In genomic region chr19:46629807-46630206, GRCm38 (mm10) we compare ENCODE assay signal across 21 mouse cellular contexts. TPM values are rescaled to one million over a fixed set of nuclear protein-coding genes. Genes with fewer than 3 reads are reported as not detected.
DNase-seq lines count a peak whose midpoint lies in the region; ATAC-seq and TF ChIP-seq lines count a peak whose summit lies in the region.
"Had no signal": no experiment of that assay in that cellular context is flagged by ENCODE, and none has a peak within 500 bp of the region (broad histone marks: within the 10 kb centered on the region; RNA-seq: fewer than 3 reads in every experiment).

No protein-coding gene starts in this region.

- no peak overlapping the region for H3K4me3 ChIP-seq in heart, embryonic 10.5 days
- no peak overlapping the region for H3K4me3 ChIP-seq in liver, adult 2 months (ENCODE audit: insufficient read depth, low read depth, low read length)
- no peak overlapping the region for H3K4me3 ChIP-seq in liver, embryonic 12.5 days
- H3K4me3 ChIP-seq in embryonic facial prominence, embryonic 12.5 days, result no peak overlapping the region
- no peak overlapping the region for H3K4me3 ChIP-seq in heart, postnatal 0 days (ENCODE audit: low read depth, low read length)
- H3K4me3 ChIP-seq: kidney, embryonic 15.5 days; myocyte; neural tube, embryonic 15.5 days had no signal

- no peak overlapping the region for H3K9ac ChIP-seq in liver, adult 2 months (ENCODE audit: low read depth, low read length)
- no peak overlapping the region for H3K9ac ChIP-seq in liver, embryonic 12.5 days
- H3K9ac ChIP-seq in embryonic facial prominence, embryonic 12.5 days, result no peak overlapping the region
- no peak overlapping the region for H3K9ac ChIP-seq in heart, postnatal 0 days (replicated peaks; ENCODE audit: low read depth, low read length)
- H3K9ac ChIP-seq: hindbrain, embryonic 14.5 days; kidney, embryonic 15.5 days; neural tube, embryonic 15.5 days had no signal

- no peak for TF ChIP-seq CTCF in liver, adult 2 months (IDR thresholded peaks at IDR 0.05; ENCODE audit: low read depth, low read length)
- TF ChIP-seq CTCF in heart, postnatal 0 days (IDR thresholded peaks at IDR 0.05; ENCODE audit: low read depth), result no peak

- H3K9me3 ChIP-seq in heart, embryonic 10.5 days, result no peaks in the 10 kb centered on the region
- H3K9me3 ChIP-seq in liver, embryonic 12.5 days (replicated peaks), result no peaks in the 10 kb centered on the region
- H3K9me3 ChIP-seq in embryonic facial prominence, embryonic 12.5 days, result no peaks in the 10 kb centered on the region
- H3K9me3 ChIP-seq in heart, postnatal 0 days (replicated peaks; ENCODE audit: control insufficient read depth, low read length), result no peaks in the 10 kb centered on the region
- H3K9me3 ChIP-seq: G1E; kidney, embryonic 15.5 days; neural tube, embryonic 15.5 days had no signal

- no peak for TF ChIP-seq EP300 in heart, postnatal 0 days (IDR thresholded peaks at IDR 0.05; ENCODE audit: low read depth)

- TF ChIP-seq POLR2A in liver, adult 2 months (IDR thresholded peaks at IDR 0.05; ENCODE audit: extremely low read depth, insufficient read depth, low read length), result no peak

- no peak overlapping the region for H3K4me2 ChIP-seq in liver, embryonic 12.5 days
- no peak overlapping the region for H3K4me2 ChIP-seq in embryonic facial prominence, embryonic 12.5 days (replicated peaks)
- no peak overlapping the region for H3K4me2 ChIP-seq in heart, postnatal 0 days (ENCODE audit: low read depth, low read length)
- H3K4me2 ChIP-seq: hindbrain, embryonic 14.5 days; kidney, embryonic 15.5 days; neural tube, embryonic 15.5 days had no signal

- WGBS in heart, embryonic 10.5 days, result 73% methylated on average over 9 of the region's 9 CpGs
- WGBS in liver, adult 2 months, result 55% methylated on average over 9 of the region's 9 CpGs
- 67% methylated on average over 9 of the region's 9 CpGs for WGBS in liver, embryonic 12.5 days (ENCODE audit: insufficient replicate concordance)
- WGBS in embryonic facial prominence, embryonic 12.5 days, result 79% methylated on average over 9 of the region's 9 CpGs
- WGBS in heart, postnatal 0 days, result 67% methylated on average over 9 of the region's 9 CpGs

- no peak for DNase-seq in heart, embryonic 10.5 days (ENCODE audit: low spot score)
- DNase-seq in heart, adult 9 months (ENCODE audit: low spot score in 2 of 2), result no peak
- DNase-seq in liver, adult 2 months (ENCODE audit: extremely low read depth, low read depth, low spot score), result no peak
- no peak for DNase-seq in heart, postnatal 0 days (ENCODE audit: low spot score)
- no peak for DNase-seq in cerebellum, postnatal 36 days
- DNase-seq: cerebellum, adult 9-11 months; gastrocnemius, postnatal 14 days; midbrain, embryonic 14.5 days; thymus, postnatal 36 days had no signal

- peaks cover 50% of the 10 kb centered on the region for H3K79me2 ChIP-seq in liver, adult 2 months (ENCODE audit: control insufficient read depth, insufficient read depth, low read length)

- H3K27me3 ChIP-seq in heart, embryonic 10.5 days (ENCODE audit: insufficient read depth, poor library complexity, severe bottlenecking), result no peaks in the 10 kb centered on the region
- H3K27me3 ChIP-seq in liver, adult 2 months (ENCODE audit: control insufficient read depth, insufficient read depth, low read length), result no peaks in the 10 kb centered on the region
- no peaks in the 10 kb centered on the region for H3K27me3 ChIP-seq in liver, embryonic 12.5 days (replicated peaks)
- no peaks in the 10 kb centered on the region for H3K27me3 ChIP-seq in embryonic facial prominence, embryonic 12.5 days
- H3K27me3 ChIP-seq in heart, postnatal 0 days (ENCODE audit: control insufficient read depth, insufficient read depth, low read length), result no peaks in the 10 kb centered on the region
- H3K27me3 ChIP-seq: kidney, embryonic 15.5 days; neural tube, embryonic 15.5 days had no signal

- no peak for ATAC-seq in liver, embryonic 12.5 days
- no peak for ATAC-seq in embryonic facial prominence, embryonic 12.5 days (ENCODE audit: insufficient number of reproducible peaks, insufficient read depth, low FRiP score, low TSS enrichment)
- no peak for ATAC-seq in heart, postnatal 0 days (ENCODE audit: insufficient read depth, low read depth)
- ATAC-seq in cerebellum, adult (ENCODE audit: insufficient number of reproducible peaks, low FRiP score, low TSS enrichment), result no peak
- ATAC-seq: intestine, embryonic 16.5 days had no signal

- H3K4me1 ChIP-seq in heart, embryonic 10.5 days, result peaks cover 85% of the 10 kb centered on the region
- H3K4me1 ChIP-seq in liver, adult 2 months (ENCODE audit: control insufficient read depth, insufficient read depth, low read length), result peaks cover 38% of the 10 kb centered on the region
- H3K4me1 ChIP-seq in liver, embryonic 12.5 days, result peaks cover 48% of the 10 kb centered on the region
- H3K4me1 ChIP-seq in embryonic facial prominence, embryonic 12.5 days, result peaks cover 15% of the 10 kb centered on the region
- H3K4me1 ChIP-seq in heart, postnatal 0 days (ENCODE audit: control insufficient read depth, insufficient read depth), result peaks cover 55% of the 10 kb centered on the region

- peak overlapping the region; percentile 60 for H3K27ac ChIP-seq in heart, embryonic 10.5 days
- peak overlapping the region; percentile 27; the same call in 1 of the 2 replicates for H3K27ac ChIP-seq in liver, adult 2 months (replicated peaks; ENCODE audit: insufficient read depth, low read depth, low read length)
- H3K27ac ChIP-seq in liver, embryonic 12.5 days, result no peak overlapping the region
- 0 out of 2 replicates have a peak overlapping the region, but pooled peaks have one; percentile 24 for H3K27ac ChIP-seq in embryonic facial prominence, embryonic 12.5 days
- 0 out of 2 replicates have a peak overlapping the region, but pooled peaks have one; percentile 0 for H3K27ac ChIP-seq in heart, postnatal 0 days (ENCODE audit: low read depth)
- H3K27ac ChIP-seq: hindbrain, embryonic 14.5 days; kidney, embryonic 15.5 days; macrophage; neural tube, embryonic 15.5 days had no signal

- peaks cover 39% of the 10 kb centered on the region for H3K36me3 ChIP-seq in heart, embryonic 10.5 days
- peaks cover under 1% of the 10 kb centered on the region; the same call in 1 of the 2 replicates for H3K36me3 ChIP-seq in liver, adult 2 months (ENCODE audit: control insufficient read depth, insufficient read depth, low read length)
- peaks cover 18% of the 10 kb centered on the region for H3K36me3 ChIP-seq in liver, embryonic 12.5 days
- H3K36me3 ChIP-seq in embryonic facial prominence, embryonic 12.5 days, result peaks cover 24% of the 10 kb centered on the region
- H3K36me3 ChIP-seq in heart, postnatal 0 days (replicated peaks; ENCODE audit: control insufficient read depth, insufficient read depth, low read length), result no peaks in the 10 kb centered on the region; the same call in 1 of the 2 replicates

RNA-seq across cellular contexts. Expression of gene Wbp1l, which starts 30.9 kb away (rescaled TPM):
- polyA plus RNA-seq in heart, embryonic 10.5 days (2016; fragmentation: Nextera tagmentation; extraction: Ambion mirVana), result 53.9 and 61.8 TPM in 2 replicates
- total RNA-seq in liver, adult 2 months (2014; rRNA removed), result 66.7 and 90.9 TPM in 2 replicates
- 140 and 169 TPM in 2 replicates for polyA plus RNA-seq in liver, adult 2 months (2012; rRNA removed)
- 24.4 and 24.9 TPM in 2 replicates for polyA plus RNA-seq in liver, embryonic 12.5 days (2016; fragmentation: Nextera tagmentation; extraction: Ambion mirVana)
- polyA plus RNA-seq in embryonic facial prominence, embryonic 12.5 days (2016; fragmentation: Nextera tagmentation; extraction: Ambion mirVana), result 52.5 and 54.1 TPM in 2 replicates
- total RNA-seq in heart, postnatal 0 days (2014; rRNA removed; ENCODE audit: low replicate concordance), result 72.8 and 89.7 TPM in 2 replicates
- polyA plus RNA-seq in heart, postnatal 0 days (2015; fragmentation: Nextera tagmentation; extraction: Ambion mirVana), result 34.4 and 36.4 TPM in 2 replicates

RNA-seq across cellular contexts. Expression of gene Cyp17a1, which starts 43.2 kb away (rescaled TPM):
- polyA plus RNA-seq in heart, embryonic 10.5 days (2016; fragmentation: Nextera tagmentation; extraction: Ambion mirVana), result 0.40 and 1.2 TPM in 2 replicates
- total RNA-seq in liver, adult 2 months (2014; rRNA removed), result 106 and 193 TPM in 2 replicates
- 85.1 and 113 TPM in 2 replicates for polyA plus RNA-seq in liver, adult 2 months (2012; rRNA removed)
- polyA plus RNA-seq in liver, embryonic 12.5 days (2016; fragmentation: Nextera tagmentation; extraction: Ambion mirVana), result 0.06 TPM in 1 of 2 replicates, not detected in the other
- 0.26 TPM in 1 of 2 replicates, not detected in the other for polyA plus RNA-seq in embryonic facial prominence, embryonic 12.5 days (2016; fragmentation: Nextera tagmentation; extraction: Ambion mirVana)
- 0.08 and 3.9 TPM in 2 replicates for total RNA-seq in heart, postnatal 0 days (2014; rRNA removed; ENCODE audit: low replicate concordance)
- polyA plus RNA-seq in heart, postnatal 0 days (2015; fragmentation: Nextera tagmentation; extraction: Ambion mirVana), result 0.68 and 0.88 TPM in 2 replicates
- total RNA-seq: gastrocnemius, postnatal 14 days; layer of hippocampus, adult 18-20 months; left cerebral cortex, postnatal 36 days had no signal
- polyA plus RNA-seq: G1E; hindbrain, embryonic 14.5 days; macrophage; midbrain, embryonic 14.5 days; myocyte; neural tube, embryonic 15.5 days had no signal

RNA-seq across cellular contexts. Expression of gene Sfxn2, which starts 56.6 kb away (rescaled TPM):
- 14.2 and 14.5 TPM in 2 replicates for polyA plus RNA-seq in heart, embryonic 10.5 days (2016; fragmentation: Nextera tagmentation; extraction: Ambion mirVana)
- total RNA-seq in liver, adult 2 months (2014; rRNA removed), result 33.8 and 34.6 TPM in 2 replicates
- 13.9 and 15.1 TPM in 2 replicates for polyA plus RNA-seq in liver, adult 2 months (2012; rRNA removed)
- polyA plus RNA-seq in liver, embryonic 12.5 days (2016; fragmentation: Nextera tagmentation; extraction: Ambion mirVana), result 18.5 and 18.9 TPM in 2 replicates
- polyA plus RNA-seq in embryonic facial prominence, embryonic 12.5 days (2016; fragmentation: Nextera tagmentation; extraction: Ambion mirVana), result 23.4 and 23.6 TPM in 2 replicates
- total RNA-seq in heart, postnatal 0 days (2014; rRNA removed; ENCODE audit: low replicate concordance), result 4.2 and 5.9 TPM in 2 replicates
- polyA plus RNA-seq in heart, postnatal 0 days (2015; fragmentation: Nextera tagmentation; extraction: Ambion mirVana), result 4.6 and 5.1 TPM in 2 replicates

RNA-seq across cellular contexts. Expression of gene Arl3, which starts 56.8 kb away (rescaled TPM):
- polyA plus RNA-seq in heart, embryonic 10.5 days (2016; fragmentation: Nextera tagmentation; extraction: Ambion mirVana), result 112 and 134 TPM in 2 replicates
- 21.9 and 25.1 TPM in 2 replicates for total RNA-seq in liver, adult 2 months (2014; rRNA removed)
- polyA plus RNA-seq in liver, adult 2 months (2012; rRNA removed), result 8.7 and 12.7 TPM in 2 replicates
- 37.2 and 38.4 TPM in 2 replicates for polyA plus RNA-seq in liver, embryonic 12.5 days (2016; fragmentation: Nextera tagmentation; extraction: Ambion mirVana)
- polyA plus RNA-seq in embryonic facial prominence, embryonic 12.5 days (2016; fragmentation: Nextera tagmentation; extraction: Ambion mirVana), result 191 TPM in 2 replicates
- 37.2 and 38.2 TPM in 2 replicates for total RNA-seq in heart, postnatal 0 days (2014; rRNA removed; ENCODE audit: low replicate concordance)
- polyA plus RNA-seq in heart, postnatal 0 days (2015; fragmentation: Nextera tagmentation; extraction: Ambion mirVana), result 79.5 and 80.6 TPM in 2 replicates

RNA-seq across cellular contexts. Expression of gene Borcs7, which starts 59.9 kb away (rescaled TPM):
- 13.7 and 17.0 TPM in 2 replicates for polyA plus RNA-seq in heart, embryonic 10.5 days (2016; fragmentation: Nextera tagmentation; extraction: Ambion mirVana)
- 4.8 TPM in 2 replicates for total RNA-seq in liver, adult 2 months (2014; rRNA removed)
- 2.9 and 3.9 TPM in 2 replicates for polyA plus RNA-seq in liver, adult 2 months (2012; rRNA removed)
- polyA plus RNA-seq in liver, embryonic 12.5 days (2016; fragmentation: Nextera tagmentation; extraction: Ambion mirVana), result 7.4 and 7.7 TPM in 2 replicates
- 16.1 TPM in 2 replicates for polyA plus RNA-seq in embryonic facial prominence, embryonic 12.5 days (2016; fragmentation: Nextera tagmentation; extraction: Ambion mirVana)
- total RNA-seq in heart, postnatal 0 days (2014; rRNA removed; ENCODE audit: low replicate concordance), result 2.4 and 9.0 TPM in 2 replicates
- polyA plus RNA-seq in heart, postnatal 0 days (2015; fragmentation: Nextera tagmentation; extraction: Ambion mirVana), result 18.7 and 22.2 TPM in 2 replicates

Comparison
In these comparisons a context has a peak if more than half of its experiments do, and no peak if none do; other contexts are left out.
1. RNA of gene Cyp17a1, which starts 43.2 kb away (polyA plus RNA-seq): 85.1 to 113 TPM in liver, adult 2 months; 0.68 to 0.88 TPM in heart, postnatal 0 days, 0.40 to 1.2 TPM in heart, embryonic 10.5 days, 0.26 TPM in embryonic facial prominence, embryonic 12.5 days and 0.06 TPM in liver, embryonic 12.5 days; every median in the first group is over 10 times any median in the second.